Mouse (Mus musculus) hindbrain, embryonic 11.5 days (tissue): ENCODE measurements at regions not wholly inside any gene's neighbourhood (a gene's known extent, or its start where the extent isn't known, plus 50 kb on each side); places are given as distances from the start of the nearest gene placed in this dataset.

Experiments used
- ATAC-seq: fragments of 200-750 bp; cut with Nextera tagmentation; 2 replicates; pipeline ENCODE4 v1.8.0; 2017; ENCODE audit warnings: mild to moderate bottlenecking, moderate TSS enrichment, moderate library complexity; ENCODE audit not compliant: low FRiP score
- DNase-seq: peaks from one replicate; pipeline ENCODE4 v3.0.0-alpha.2; 2015; ENCODE audit warnings: low spot score
- H3K27ac ChIP-seq: fragments of 300-500 bp; sonication (generic); 2 replicates; pipeline ENCODE4 v1.5.1; 2014; ENCODE audit warnings: mild to moderate bottlenecking, low read depth, low read length
- H3K27me3 ChIP-seq: fragments of 300-500 bp; sonication (generic); 2 replicates; pipeline ENCODE4 v1.6.1; 2014; ENCODE audit warnings: mild to moderate bottlenecking, low read length, moderate library complexity, mixed read lengths; ENCODE audit not compliant: control insufficient read depth, insufficient read depth
- H3K36me3 ChIP-seq: fragments of 300-500 bp; sonication (generic); 2 replicates; pipeline ENCODE4 v1.6.1; 2014; ENCODE audit warnings: mild to moderate bottlenecking, low read length, moderate library complexity, mixed read lengths; ENCODE audit not compliant: control insufficient read depth, insufficient read depth
- H3K4me1 ChIP-seq: fragments of 300-500 bp; sonication (generic); replicated peaks from 2 replicates; pipeline ENCODE4 v1.6.1; 2014; ENCODE audit warnings: low read length, mixed read lengths; ENCODE audit not compliant: control insufficient read depth, insufficient read depth
- H3K4me2 ChIP-seq: fragments of 300-500 bp; sonication (generic); replicated peaks from 2 replicates; pipeline ENCODE4 v1.6.1; 2014; ENCODE audit warnings: mild to moderate bottlenecking, low read depth, low read length
- H3K4me3 ChIP-seq: fragments of 300-500 bp; sonication (generic); 2 replicates; pipeline ENCODE4 v1.5.1; 2014; ENCODE audit warnings: low read depth, low read length
- H3K9ac ChIP-seq: fragments of 300-500 bp; sonication (generic); 2 replicates; pipeline ENCODE4 v1.6.1; 2014; ENCODE audit warnings: low read depth, low read length
- H3K9me3 ChIP-seq: fragments of 300-500 bp; sonication (generic); 2 replicates; pipeline ENCODE4 v1.6.1; 2016; ENCODE audit warnings: low read length; ENCODE audit not compliant: control insufficient read depth
- WGBS: fragments of 180-500 bp; shearing (Covaris S2); extraction: QIAGEN DNeasy Blood & Tissue Kit; methylation state at CpG from one replicate; pipeline ENCODE4 v1.1.7; 2014; 5-methylcytosine and 5-hydroxymethylcytosine counted together

- Histone ChIP-seq H3K27me3 (no peaks in the 10 kb centered on the region), H3K9me3 (no peaks in the 10 kb centered on the region), H3K4me3 (no peak overlapping the region), H3K27ac (no peak overlapping the region), H3K4me1 (no peaks in the 10 kb centered on the region), H3K4me2 (no peak overlapping the region), H3K36me3 (no peaks in the 10 kb centered on the region), H3K9ac (no peak overlapping the region)
- DNase-seq (no peak), ATAC-seq (peak; percentile 38; the same call in 1 of the 2 replicates)
- 57% methylated on average over 3 of the region's 3 CpGs for WGBS
Measured at GRCm38 (mm10) chr10:124803997-124804614, 585.2 kb downstream of the Slc16a7 start.
